Mouse (Mus musculus) cortical plate, adult 2 months (tissue): Measurements from ENCODE around the gene Olfr701.

Experiments
- CTCF ChIP-seq: fragments of 200-500 bp; IDR thresholded peaks from 2 replicates; pipeline ENCODE4 v1.5.1; 2011; ENCODE audit warnings: mild to moderate bottlenecking, control low read depth, low read length; ENCODE audit not compliant: insufficient read depth; ENCODE audit errors: extremely low read depth
- POLR2A ChIP-seq: fragments of 200-500 bp; IDR thresholded peaks from 2 replicates; pipeline ENCODE4 v1.6.1; 2011; ENCODE audit warnings: mild to moderate bottlenecking, low read length, control low read depth; ENCODE audit not compliant: insufficient read depth; ENCODE audit errors: extremely low read depth

GRCm38 (mm10) chr7:106793098-106793497 is 20.8 kb upstream of the Olfr701 start, which contains the start of gene Olfr699:
- TF ChIP-seq CTCF (no peak), POLR2A (no peak)
